Mouse (Mus musculus) lung, adult 2 months (tissue): ENCODE measurements around the gene Dnajc5g.

Source experiments
- CTCF ChIP-seq: fragments of 200-500 bp; IDR thresholded peaks from 2 replicates; pipeline ENCODE4 v1.5.1; 2011; ENCODE audit warnings: mild to moderate bottlenecking, low read length, control low read depth; ENCODE audit not compliant: insufficient read depth
- POLR2A ChIP-seq: fragments of 200-500 bp; IDR thresholded peaks from 2 replicates; pipeline ENCODE4 v1.6.1; 2011; ENCODE audit warnings: low read depth, mild to moderate bottlenecking, control low read depth, low read length, borderline replicate concordance; ENCODE audit errors: extremely low read depth

DNA sequence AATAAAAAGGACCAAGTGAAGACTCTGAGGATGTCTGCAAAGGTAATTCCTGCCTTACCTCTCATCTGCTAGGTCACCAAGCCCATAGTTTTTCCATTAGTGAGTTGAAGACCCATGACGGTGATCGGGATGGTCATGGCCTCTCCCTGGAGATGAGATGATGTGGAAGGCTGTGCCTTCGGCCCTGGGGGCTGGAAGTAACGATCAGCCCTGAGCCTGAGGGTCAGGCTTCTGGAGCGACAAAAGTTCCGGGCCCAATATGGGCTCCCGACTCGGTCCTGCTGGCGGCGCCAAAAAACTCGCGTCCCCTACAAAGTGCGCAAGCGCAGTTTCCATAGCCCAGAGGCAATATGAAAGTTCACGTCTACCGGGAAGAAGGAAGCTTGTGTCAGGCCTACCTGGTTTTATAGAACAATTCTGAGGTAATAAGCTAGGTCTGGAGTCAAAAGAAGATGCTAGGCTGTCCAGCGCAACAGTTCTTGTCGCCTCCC lies 2.0 kb downstream of the Dnajc5g start, which contains the start of gene Slc30a3:
- no peak for TF ChIP-seq CTCF
- no peak for TF ChIP-seq POLR2A
